Mouse (Mus musculus): ENCODE measurements at regions not wholly inside any gene's neighbourhood (a gene's known extent, or its start where the extent isn't known, plus 50 kb on each side); places are given as distances from the start of the nearest gene placed in this dataset.

DNA sequence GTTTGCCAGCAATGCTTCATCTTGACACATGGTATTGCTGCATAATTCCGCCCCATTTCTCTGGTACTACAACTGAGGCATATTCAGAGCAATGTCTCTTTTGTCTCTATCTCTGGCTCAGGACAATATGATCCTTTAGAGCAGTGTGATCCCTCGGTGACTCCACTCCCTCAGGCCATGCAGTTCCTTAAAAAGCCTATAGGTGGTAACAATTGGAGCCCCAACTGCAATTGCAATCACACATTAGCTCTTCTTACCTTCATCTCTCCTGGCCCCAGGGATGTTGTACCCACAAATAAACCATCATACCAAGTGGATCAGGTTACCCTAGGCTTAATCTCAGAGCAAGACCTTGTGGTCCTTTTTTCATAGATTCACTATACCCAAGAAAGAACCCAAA is 618.6 kb downstream of the Insc start:
- H3K4me1 ChIP-seq (ENCODE audit: control insufficient read depth, insufficient read depth, low read length) = no peaks in the 10 kb centered on the region
- H3K27ac ChIP-seq (ENCODE audit: insufficient read depth, low read length) = no peak overlapping the region
- TF ChIP-seq POLR2A (IDR thresholded peaks at IDR 0.05; ENCODE audit: low read depth, low read length) = no peak
- no peak for TF ChIP-seq CTCF (IDR thresholded peaks at IDR 0.05; ENCODE audit: borderline replicate concordance, insufficient read depth, low read length)
- no peak overlapping the region for H3K4me3 ChIP-seq (ENCODE audit: insufficient read depth, low read length)

DNA sequence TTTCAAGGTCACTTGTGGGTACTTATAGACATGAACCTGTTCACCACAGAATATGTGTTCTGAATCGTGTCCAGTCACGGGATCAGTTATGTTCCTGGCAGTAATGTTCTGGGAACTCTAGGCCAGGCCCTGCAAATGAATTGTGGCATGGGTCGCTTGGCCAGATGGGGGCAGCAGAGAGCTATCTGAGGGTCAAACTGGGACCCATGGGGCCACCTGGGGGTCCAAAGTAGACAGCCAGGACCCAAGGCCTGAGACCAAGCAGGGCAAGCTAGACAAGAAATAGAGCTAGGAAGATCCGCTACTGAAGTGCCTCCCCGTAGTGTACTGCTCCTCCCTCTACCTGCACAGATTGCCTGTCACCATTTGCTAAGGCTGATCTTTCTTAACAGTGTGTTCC is 623.4 kb downstream of the Insc start:
- H3K4me3 ChIP-seq (ENCODE audit: insufficient read depth, low read length) = no peak overlapping the region
- 0 out of 2 replicates have a peak, but pooled peaks have one; percentile 25 for TF ChIP-seq CTCF (IDR thresholded peaks at IDR 0.05; ENCODE audit: borderline replicate concordance, insufficient read depth, low read length)
- TF ChIP-seq POLR2A (IDR thresholded peaks at IDR 0.05; ENCODE audit: low read depth, low read length) = no peak

DNA sequence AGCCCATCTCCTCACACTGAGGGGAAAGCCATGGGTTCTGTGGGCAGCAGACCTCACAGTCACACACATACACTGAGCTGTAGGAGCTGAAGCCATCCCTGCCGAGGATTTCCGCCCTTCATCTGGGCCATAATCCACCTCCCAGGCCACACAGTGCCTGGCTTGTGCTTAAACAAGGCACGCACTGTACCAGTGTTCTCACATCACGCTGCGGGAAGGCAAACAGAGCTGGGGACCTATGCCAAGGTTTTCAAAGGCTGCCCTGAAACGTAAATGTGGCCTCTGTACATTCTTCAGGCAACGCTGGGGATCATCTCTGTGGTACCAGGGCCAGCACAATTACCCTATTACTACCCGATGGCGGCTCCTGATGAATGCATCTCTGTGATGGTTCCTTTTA is 627.6 kb downstream of the Insc start:
- no peak for TF ChIP-seq CTCF (IDR thresholded peaks at IDR 0.05; ENCODE audit: borderline replicate concordance, insufficient read depth, low read length)
- TF ChIP-seq POLR2A (IDR thresholded peaks at IDR 0.05; ENCODE audit: low read depth, low read length) = no peak

More for the DNA sequence above, 623.4 kb downstream of the Insc start:
- Histone ChIP-seq H3K27ac (ENCODE audit: insufficient read depth, low read length) (no peak overlapping the region), H3K4me1 (ENCODE audit: control insufficient read depth, insufficient read depth, low read length) (no peaks in the 10 kb centered on the region)

DNA sequence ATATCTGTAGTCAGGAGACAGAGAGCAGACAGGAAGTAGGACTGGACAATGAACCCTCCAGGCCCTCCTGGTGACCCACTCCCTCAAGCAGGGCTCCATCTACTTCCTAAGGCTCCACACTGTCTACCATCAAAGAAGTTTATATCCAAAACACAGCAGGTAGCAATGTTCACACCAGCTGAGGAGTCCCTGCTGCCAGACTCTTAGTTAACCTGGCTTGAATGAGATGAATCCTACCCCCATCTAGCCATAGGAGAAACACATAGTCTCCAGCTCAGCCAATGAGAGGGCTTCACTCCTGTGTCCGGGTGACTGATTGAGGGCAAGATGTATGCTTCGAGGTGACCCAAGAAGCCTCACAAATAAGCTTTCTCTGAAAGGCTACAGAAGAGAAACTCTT is 629.4 kb downstream of the Insc start:
- H3K4me1 ChIP-seq (ENCODE audit: control insufficient read depth, insufficient read depth, low read length) = no peaks in the 10 kb centered on the region
- TF ChIP-seq POLR2A (IDR thresholded peaks at IDR 0.05; ENCODE audit: low read depth, low read length) = no peak
- no peak for TF ChIP-seq CTCF (IDR thresholded peaks at IDR 0.05; ENCODE audit: borderline replicate concordance, insufficient read depth, low read length)
- H3K27ac ChIP-seq (ENCODE audit: insufficient read depth, low read length) = no peak overlapping the region
- no peak overlapping the region for H3K4me3 ChIP-seq (ENCODE audit: insufficient read depth, low read length)

More for the DNA sequence above, 627.6 kb downstream of the Insc start:
- Histone ChIP-seq H3K27ac (ENCODE audit: insufficient read depth, low read length) (no peak overlapping the region), H3K4me1 (ENCODE audit: control insufficient read depth, insufficient read depth, low read length) (no peaks in the 10 kb centered on the region), H3K4me3 (ENCODE audit: insufficient read depth, low read length) (no peak overlapping the region)

DNA sequence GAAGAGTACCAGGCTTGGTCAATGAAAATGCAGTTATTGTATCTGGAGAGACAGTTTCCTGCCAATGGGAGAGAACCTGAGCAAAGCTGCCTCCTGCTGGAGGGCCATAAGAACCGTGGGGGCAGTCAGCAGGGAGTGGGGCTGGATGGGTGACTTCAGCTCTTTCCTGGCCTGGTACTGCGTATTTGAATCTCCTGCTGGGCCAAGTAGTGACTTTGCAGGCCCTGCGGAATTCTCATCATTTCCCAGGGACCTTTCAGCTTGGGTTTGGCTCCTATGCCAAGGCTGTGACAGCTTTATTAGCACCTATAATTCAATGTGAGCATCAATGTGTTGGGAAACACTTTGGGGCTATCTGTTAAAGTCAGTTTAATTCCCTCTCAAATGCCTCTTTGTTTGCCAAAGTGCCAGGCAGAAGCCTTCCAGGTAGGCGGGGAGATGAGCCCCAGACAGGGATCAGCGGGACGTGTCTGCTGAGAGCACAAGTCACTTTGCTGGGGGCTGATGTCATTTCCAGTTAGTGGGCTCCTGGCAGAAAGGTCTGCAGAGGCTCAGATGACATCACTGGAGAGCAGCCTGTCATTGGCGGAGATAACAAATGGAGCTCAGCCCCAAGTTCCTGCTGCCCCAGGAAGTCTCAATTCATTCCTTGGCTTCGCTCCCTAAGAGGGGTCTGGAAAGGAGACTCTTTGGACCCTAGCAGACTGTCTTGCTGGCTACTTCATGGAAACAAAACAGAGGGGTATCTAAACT is 630.5 kb downstream of the Insc start:
- H3K4me1 ChIP-seq (ENCODE audit: control insufficient read depth, insufficient read depth, low read length) = no peaks in the 10 kb centered on the region
- no peak overlapping the region for H3K27ac ChIP-seq (ENCODE audit: insufficient read depth, low read length)
- no peak for TF ChIP-seq CTCF (IDR thresholded peaks at IDR 0.05; ENCODE audit: borderline replicate concordance, insufficient read depth, low read length)
- no peak for TF ChIP-seq POLR2A (IDR thresholded peaks at IDR 0.05; ENCODE audit: low read depth, low read length)
- no peak overlapping the region for H3K4me3 ChIP-seq (ENCODE audit: insufficient read depth, low read length)

DNA sequence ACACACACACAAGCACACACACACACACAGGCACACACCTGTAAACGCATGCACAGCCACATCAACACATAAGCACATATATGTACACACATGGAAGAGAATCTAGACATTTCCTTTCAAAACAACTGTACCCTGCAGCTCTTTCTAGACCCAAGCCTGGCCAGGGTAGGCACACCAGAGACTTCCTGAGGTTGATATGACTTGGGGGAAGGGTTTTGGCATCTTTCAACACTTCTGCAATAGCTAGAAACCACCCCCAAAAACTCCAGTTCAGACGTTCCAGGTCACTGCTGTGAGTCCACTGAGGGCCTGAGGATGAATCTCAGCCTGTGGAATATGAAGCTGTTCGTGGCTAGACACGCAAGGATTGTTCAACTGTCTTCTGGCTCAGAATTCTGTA is 632.6 kb downstream of the Insc start:
- H3K27ac ChIP-seq (ENCODE audit: insufficient read depth, low read length) = no peak overlapping the region
- H3K4me3 ChIP-seq (ENCODE audit: insufficient read depth, low read length) = no peak overlapping the region
- TF ChIP-seq CTCF (IDR thresholded peaks at IDR 0.05; ENCODE audit: borderline replicate concordance, insufficient read depth, low read length) (no peak), POLR2A (IDR thresholded peaks at IDR 0.05; ENCODE audit: low read depth, low read length) (no peak)
- no peaks in the 10 kb centered on the region for H3K4me1 ChIP-seq (ENCODE audit: control insufficient read depth, insufficient read depth, low read length)

DNA sequence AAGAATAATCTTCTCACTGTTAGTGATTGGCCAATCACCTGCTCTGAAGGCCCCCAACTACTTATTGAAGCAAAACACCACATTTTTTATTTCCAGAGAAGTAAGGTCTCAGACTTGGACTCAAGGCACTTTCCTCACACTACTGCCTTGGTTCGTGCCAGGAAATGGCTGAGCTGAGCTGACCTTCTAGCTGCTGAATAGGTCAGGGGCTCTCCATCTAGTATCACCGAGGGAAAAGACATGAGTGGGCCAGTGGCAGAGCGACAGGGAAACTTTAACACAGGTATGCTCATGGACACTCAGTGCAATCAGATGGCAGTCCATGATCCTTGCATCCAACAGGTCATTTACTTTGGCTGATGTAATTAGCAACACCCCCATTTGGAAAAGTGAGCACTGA is 635.3 kb downstream of the Insc start:
- Histone ChIP-seq H3K4me3 (ENCODE audit: insufficient read depth, low read length) (no peak overlapping the region), H3K4me1 (ENCODE audit: control insufficient read depth, insufficient read depth, low read length) (no peaks in the 10 kb centered on the region), H3K27ac (ENCODE audit: insufficient read depth, low read length) (no peak overlapping the region)
- no peak for TF ChIP-seq POLR2A (IDR thresholded peaks at IDR 0.05; ENCODE audit: low read depth, low read length)
- TF ChIP-seq CTCF (IDR thresholded peaks at IDR 0.05; ENCODE audit: borderline replicate concordance, insufficient read depth, low read length) = no peak

DNA sequence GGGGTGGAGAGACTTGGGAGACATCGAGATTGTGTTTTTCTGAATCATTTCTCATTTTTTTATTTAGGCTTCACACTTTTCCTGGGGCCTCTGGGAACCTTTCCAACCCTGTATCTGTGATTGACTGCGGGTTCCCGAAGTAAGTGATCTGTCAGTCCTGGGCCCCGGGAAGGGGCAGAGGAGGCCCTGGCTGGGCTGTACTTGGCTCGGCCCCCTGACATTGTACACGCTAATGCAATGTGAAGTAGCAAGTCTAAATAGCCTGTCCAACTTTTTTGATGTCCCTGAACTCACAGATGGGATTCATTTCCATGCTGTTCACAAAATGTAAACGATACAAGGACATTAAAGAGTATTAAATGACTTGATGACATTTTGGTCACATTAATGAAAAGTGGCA is 636.1 kb downstream of the Insc start:
- Histone ChIP-seq H3K4me3 (ENCODE audit: insufficient read depth, low read length) (no peak overlapping the region), H3K27ac (ENCODE audit: insufficient read depth, low read length) (no peak overlapping the region), H3K4me1 (ENCODE audit: control insufficient read depth, insufficient read depth, low read length) (no peaks in the 10 kb centered on the region)
- TF ChIP-seq CTCF (IDR thresholded peaks at IDR 0.05; ENCODE audit: borderline replicate concordance, insufficient read depth, low read length) (no peak), POLR2A (IDR thresholded peaks at IDR 0.05; ENCODE audit: low read depth, low read length) (no peak)

DNA sequence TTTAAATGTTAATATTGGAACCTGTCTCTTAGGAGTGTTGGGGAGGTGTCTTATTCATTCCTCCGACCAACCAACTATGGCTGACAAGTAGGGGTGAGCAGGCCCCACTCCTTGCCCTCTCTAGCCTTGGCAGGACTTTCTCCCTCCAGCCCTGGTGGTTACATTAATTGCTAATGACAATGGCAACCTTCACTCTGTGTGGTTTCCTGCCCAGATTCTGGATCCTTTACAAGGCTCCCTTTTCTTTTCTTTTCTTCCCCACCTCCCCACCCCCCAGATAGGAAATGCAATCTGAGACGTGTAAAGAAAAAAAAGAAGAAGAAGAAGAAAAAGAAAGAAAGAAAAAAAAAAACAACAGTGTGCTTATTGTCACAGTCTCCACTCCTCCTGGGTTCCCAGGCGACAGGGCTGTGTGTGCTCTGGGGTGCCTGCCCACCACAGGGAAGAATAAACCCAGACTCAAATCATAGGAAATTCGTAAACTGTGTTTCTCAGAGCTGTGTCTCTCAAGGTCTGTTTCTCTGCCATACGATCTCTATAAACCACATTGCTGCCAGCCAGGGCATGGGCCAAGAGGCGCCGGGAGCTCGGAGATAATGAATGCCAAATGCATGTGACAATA is 637.6 kb downstream of the Insc start:
- no peak overlapping the region for H3K4me3 ChIP-seq (ENCODE audit: insufficient read depth, low read length)
- no peaks in the 10 kb centered on the region for H3K4me1 ChIP-seq (ENCODE audit: control insufficient read depth, insufficient read depth, low read length)
- TF ChIP-seq CTCF (IDR thresholded peaks at IDR 0.05; ENCODE audit: borderline replicate concordance, insufficient read depth, low read length) (no peak), POLR2A (IDR thresholded peaks at IDR 0.05; ENCODE audit: low read depth, low read length) (no peak)
- H3K27ac ChIP-seq (ENCODE audit: insufficient read depth, low read length) = no peak overlapping the region

DNA sequence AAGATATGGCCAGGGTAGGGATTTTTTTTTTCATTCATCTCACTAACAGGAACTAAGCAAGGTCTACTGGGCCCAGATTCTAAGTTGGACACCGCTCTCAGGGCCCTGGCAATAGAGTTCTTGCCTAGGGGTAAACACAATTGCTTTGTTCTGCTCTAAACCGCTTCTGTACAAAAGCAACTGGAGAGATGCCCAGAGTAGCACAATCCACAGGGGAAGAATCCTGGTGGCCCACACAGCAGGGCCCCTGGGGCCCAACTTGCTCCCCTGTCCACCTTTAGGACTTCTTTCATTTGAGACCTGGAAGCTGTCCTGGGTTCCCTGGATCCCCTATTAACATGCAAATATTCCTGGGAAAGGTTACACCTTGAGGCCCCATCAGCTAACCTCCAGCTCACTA is 639.4 kb downstream of the Insc start:
- no peaks in the 10 kb centered on the region for H3K4me1 ChIP-seq (ENCODE audit: control insufficient read depth, insufficient read depth, low read length)
- TF ChIP-seq POLR2A (IDR thresholded peaks at IDR 0.05; ENCODE audit: low read depth, low read length) (no peak), CTCF (IDR thresholded peaks at IDR 0.05; ENCODE audit: borderline replicate concordance, insufficient read depth, low read length) (no peak)
- H3K4me3 ChIP-seq (ENCODE audit: insufficient read depth, low read length) = no peak overlapping the region
- no peak overlapping the region for H3K27ac ChIP-seq (ENCODE audit: insufficient read depth, low read length)
